Mouse (Mus musculus): ENCODE data around the gene Sox11.

GRCm38 (mm10) chr12:27390439-27390838 lies 48.1 kb upstream of the Sox11 start:
- TF ChIP-seq CTCF (IDR thresholded peaks at IDR 0.05; ENCODE audit: low read depth) (no peak), EP300 (IDR thresholded peaks at IDR 0.05; ENCODE audit: low read depth) (no peak)

All from liver, embryonic 14.5 days (tissue).